Mouse (Mus musculus) urinary bladder, postnatal 25 days (tissue): Measurements from ENCODE around the gene Chchd2.

Experiments used
- DNase-seq: peaks from one replicate; pipeline ENCODE4 v3.0.0; 2022; ENCODE audit warnings: low spot score

Chchd2 gene

GRCm38 (mm10) chr5:129878946-129879345 lies 8.3 kb downstream of the Chchd2 start:
- DNase-seq = peak; percentile 17

GRCm38 (mm10) chr5:129877731-129878455 lies 9.4 kb downstream of the Chchd2 start:
- DNase-seq = no peak

GRCm38 (mm10) chr5:129875098-129875497 lies 12.2 kb downstream of the Chchd2 start:
- DNase-seq = no peak

GRCm38 (mm10) chr5:129873942-129874341 lies 13.3 kb downstream of the Chchd2 start:
- DNase-seq = no peak

- DNase-seq = no peak
These were observed 16.0 kb downstream of the Chchd2 start for GRCm38 (mm10) chr5:129871238-129871637.

- no peak for DNase-seq
These were observed 17.9 kb downstream of the Chchd2 start for GRCm38 (mm10) chr5:129869238-129869995.

- DNase-seq = no peak
These were observed 21.4 kb downstream of the Chchd2 start for GRCm38 (mm10) chr5:129865841-129866240.

GRCm38 (mm10) chr5:129864467-129864866 lies 22.8 kb downstream of the Chchd2 start:
- peak; percentile 36 for DNase-seq

GRCm38 (mm10) chr5:129862325-129862724 lies 24.9 kb downstream of the Chchd2 start:
- no peak for DNase-seq

GRCm38 (mm10) chr5:129856414-129856813 lies 30.9 kb downstream of the Chchd2 start:
- no peak for DNase-seq

- DNase-seq = no peak
These were observed 32.1 kb downstream of the Chchd2 start for GRCm38 (mm10) chr5:129855163-129855562.

- no peak for DNase-seq
These were observed 39.8 kb downstream of the Chchd2 start for GRCm38 (mm10) chr5:129847558-129847820.

- peak; percentile 96 for DNase-seq
These were observed 40.3 kb downstream of the Chchd2 start, which contains the start of gene Sumf2 for GRCm38 (mm10) chr5:129846752-129847557. Sumf2 (plus strand) TSS chr5:129846986.

GRCm38 (mm10) chr5:129844848-129845247 lies 42.4 kb downstream of the Chchd2 start:
- no peak for DNase-seq
